Mouse (Mus musculus): ENCODE data around the gene Abca7. TPM values are rescaled to one million over a fixed set of nuclear protein-coding genes. Genes with fewer than 3 reads are reported as not detected.

The Abca7 gene
- polyA plus RNA-seq, 1 experiment from 2014 or later: 3.7 TPM

DNA sequence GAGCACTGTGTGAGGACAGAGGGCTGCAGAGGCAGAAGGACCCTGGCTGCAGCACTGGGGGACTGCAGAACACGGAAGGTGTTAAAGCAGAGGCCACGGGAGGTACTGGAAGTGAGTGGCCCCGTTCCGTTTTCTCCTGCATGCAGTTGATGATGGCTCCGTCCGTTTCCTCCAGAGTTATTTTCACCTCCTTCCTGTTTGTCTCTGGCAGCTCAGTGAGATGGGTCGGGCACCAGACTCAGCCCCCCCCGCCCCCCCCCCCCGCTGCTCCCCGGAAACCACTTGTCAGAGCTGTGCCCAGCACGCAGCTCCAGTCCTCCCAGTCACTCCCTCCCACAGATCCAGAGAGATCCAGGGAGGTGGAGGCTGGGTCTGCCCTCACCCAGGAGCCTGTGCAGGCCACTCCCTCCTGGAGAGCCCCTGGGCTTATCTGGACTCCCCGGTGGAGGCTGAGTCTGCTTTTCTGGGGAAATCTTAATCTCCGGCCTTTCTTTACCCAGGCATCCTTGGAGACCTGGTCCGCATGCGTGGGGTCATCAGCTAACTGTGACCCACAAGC, 22.5 kb downstream of the Abca7 start:
- ATAC-seq (replicated peaks): no peak
- no peaks in the 10 kb centered on the region for H3K9me3 ChIP-seq
- H3K9ac ChIP-seq (replicated peaks): no peak overlapping the region
- no peaks in the 10 kb centered on the region for H3K4me1 ChIP-seq
- WGBS: 8% methylated on average over 14 of the region's 15 CpGs
- H3K27me3 ChIP-seq: peaks cover 48% of the 10 kb centered on the region
- H3K36me3 ChIP-seq: no peaks in the 10 kb centered on the region
- H3K27ac ChIP-seq (replicated peaks): no peak overlapping the region
- H3K4me3 ChIP-seq: no peak overlapping the region
- H3K4me2 ChIP-seq (replicated peaks): no peak overlapping the region

DNA sequence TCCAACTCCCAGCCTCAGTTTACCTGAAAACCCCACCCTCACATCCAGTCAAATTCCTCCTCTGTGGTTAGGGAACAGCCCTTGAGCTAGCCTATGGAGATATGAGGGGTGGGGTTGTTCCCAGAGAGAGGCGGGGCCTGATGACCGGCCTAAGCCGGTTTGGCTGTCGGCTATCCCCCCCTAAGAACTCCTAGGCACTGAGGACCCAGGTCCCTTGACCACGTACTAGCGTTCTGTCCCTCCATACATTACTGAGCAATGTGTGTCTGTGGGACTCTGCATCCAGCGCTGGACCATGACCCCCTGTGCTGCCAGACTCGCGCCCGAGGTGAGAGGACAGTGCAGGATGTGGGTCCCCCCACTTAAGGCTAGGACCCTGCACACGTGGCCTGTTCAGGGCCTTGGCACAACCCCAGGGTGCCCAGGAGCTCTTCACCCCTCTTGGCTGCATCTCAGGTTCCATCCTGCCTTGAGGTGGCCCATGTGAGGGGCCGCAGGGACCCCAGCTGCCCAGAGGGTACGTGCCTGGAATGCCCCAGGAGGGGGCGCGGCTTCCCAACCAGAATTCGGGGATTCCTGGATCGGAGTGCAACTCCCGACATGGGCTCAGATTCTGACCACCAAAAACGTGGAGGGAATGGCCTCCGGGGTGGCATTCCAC, 23.3 kb downstream of the Abca7 start:
- Histone ChIP-seq H3K9ac (replicated peaks) (0 out of 2 replicates have a peak overlapping the region, but pooled peaks have one; percentile 15), H3K4me3 (no peak overlapping the region), H3K27ac (replicated peaks) (no peak overlapping the region), H3K27me3 (peaks cover 41% of the 10 kb centered on the region), H3K4me1 (no peaks in the 10 kb centered on the region), H3K36me3 (no peaks in the 10 kb centered on the region), H3K9me3 (no peaks in the 10 kb centered on the region), H3K4me2 (replicated peaks) (0 out of 2 replicates have a peak overlapping the region, but pooled peaks have one; percentile 5)
- ATAC-seq (replicated peaks): 0 out of 2 replicates have a peak, but pooled peaks have one; percentile 26
- 6% methylated on average over 20 of the region's 20 CpGs for WGBS

DNA sequence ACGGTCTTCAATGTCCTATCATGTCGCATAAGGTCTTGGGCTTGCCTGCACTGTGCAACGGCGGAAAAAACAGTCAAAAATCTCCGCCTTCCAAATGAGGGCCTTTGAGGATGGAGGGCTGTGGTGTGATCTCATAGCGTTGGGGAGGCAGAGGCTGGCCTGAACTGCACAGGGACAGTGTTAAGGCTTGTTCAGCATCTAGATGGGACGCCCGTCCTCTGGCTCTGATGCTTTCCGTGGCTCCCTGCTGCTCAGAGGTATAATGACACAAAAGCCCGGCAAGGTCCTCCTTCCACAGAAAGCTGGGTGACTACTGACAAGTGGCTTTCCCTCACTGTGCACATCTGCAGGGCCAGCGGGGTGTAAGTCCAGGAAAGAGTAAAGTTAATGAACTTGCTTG, 23.9 kb downstream of the Abca7 start:
- no peaks in the 10 kb centered on the region for H3K9me3 ChIP-seq
- no peak overlapping the region for H3K9ac ChIP-seq (replicated peaks)
- 19% methylated on average over 11 of the region's 11 CpGs for WGBS
- no peaks in the 10 kb centered on the region for H3K4me1 ChIP-seq
- ATAC-seq (replicated peaks): no peak
- H3K4me2 ChIP-seq (replicated peaks): no peak overlapping the region
- no peaks in the 10 kb centered on the region for H3K36me3 ChIP-seq
- H3K27me3 ChIP-seq: peaks cover 35% of the 10 kb centered on the region; the same call in 1 of the 2 replicates
- H3K27ac ChIP-seq (replicated peaks): no peak overlapping the region
- H3K4me3 ChIP-seq: no peak overlapping the region

DNA sequence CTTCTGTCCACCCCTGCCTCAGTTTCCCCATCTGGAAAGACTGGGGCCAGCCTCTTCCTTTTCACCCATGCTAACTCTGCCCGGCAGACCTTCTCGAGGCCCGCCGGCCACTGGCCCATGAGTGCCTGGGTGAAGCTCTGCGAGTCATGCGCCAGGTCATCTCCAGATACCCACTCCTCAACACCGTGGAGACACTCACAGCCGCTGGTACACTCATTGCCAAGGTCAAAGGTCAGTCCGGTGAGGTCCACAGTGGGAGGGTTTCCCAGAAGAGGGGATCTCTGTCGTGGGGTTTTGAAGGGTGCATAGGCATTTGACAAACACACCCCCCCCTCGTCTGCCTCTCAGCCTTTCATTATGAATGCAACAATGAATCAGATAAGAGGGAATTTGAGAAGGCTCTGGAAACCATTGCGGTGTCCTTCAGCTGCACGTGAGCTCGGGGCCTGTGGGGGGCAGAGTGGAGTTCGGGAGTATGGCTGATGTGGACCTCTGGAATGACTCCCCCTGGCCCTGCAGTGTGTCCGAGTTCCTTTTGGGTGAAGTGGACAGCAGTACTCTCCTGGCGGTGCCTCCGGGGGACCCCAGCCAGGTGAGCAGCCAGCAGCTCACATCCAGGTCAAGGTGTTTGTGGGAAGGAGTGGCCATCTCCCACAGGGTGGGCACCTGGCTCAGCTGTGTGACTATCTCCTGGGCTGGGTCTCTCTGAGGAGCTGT, 24.5 kb downstream of the Abca7 start:
- ATAC-seq (replicated peaks): no peak
- no peak overlapping the region for H3K4me3 ChIP-seq
- H3K9me3 ChIP-seq: no peaks in the 10 kb centered on the region
- 81% methylated on average over 18 of the region's 18 CpGs for WGBS
- H3K27me3 ChIP-seq: peaks cover 30% of the 10 kb centered on the region; the same call in 1 of the 2 replicates
- H3K9ac ChIP-seq (replicated peaks): no peak overlapping the region
- no peaks in the 10 kb centered on the region for H3K36me3 ChIP-seq
- H3K27ac ChIP-seq (replicated peaks): no peak overlapping the region
- H3K4me2 ChIP-seq (replicated peaks): no peak overlapping the region
- no peaks in the 10 kb centered on the region for H3K4me1 ChIP-seq

DNA sequence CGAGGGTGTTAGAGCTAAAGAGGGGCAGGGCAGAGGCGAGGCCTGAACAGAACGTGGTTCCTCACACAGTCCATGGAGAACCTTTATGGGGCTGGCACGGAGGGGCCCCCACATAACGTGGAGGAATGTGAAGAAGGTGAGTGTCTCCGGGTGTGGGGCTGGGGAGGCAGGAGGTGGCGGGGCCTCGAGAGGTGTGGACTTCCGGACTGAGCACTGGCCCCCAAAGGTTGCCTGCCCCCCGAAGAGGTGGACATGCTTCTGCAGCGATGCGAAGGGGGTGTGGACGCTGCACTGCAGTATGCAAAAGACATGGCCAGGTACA, 25.0 kb downstream of the Abca7 start:
- peaks cover 26% of the 10 kb centered on the region; the same call in 1 of the 2 replicates for H3K27me3 ChIP-seq
- H3K36me3 ChIP-seq: no peaks in the 10 kb centered on the region
- H3K9ac ChIP-seq (replicated peaks): no peak overlapping the region
- 95% methylated on average over 13 of the region's 13 CpGs for WGBS
- H3K4me2 ChIP-seq (replicated peaks): no peak overlapping the region
- H3K4me3 ChIP-seq: no peak overlapping the region
- no peaks in the 10 kb centered on the region for H3K9me3 ChIP-seq
- no peak overlapping the region for H3K27ac ChIP-seq (replicated peaks)
- no peaks in the 10 kb centered on the region for H3K4me1 ChIP-seq
- ATAC-seq (replicated peaks): no peak

- Histone ChIP-seq H3K9ac (replicated peaks) (no peak overlapping the region), H3K36me3 (no peaks in the 10 kb centered on the region), H3K27ac (replicated peaks) (no peak overlapping the region), H3K27me3 (peaks cover 23% of the 10 kb centered on the region; the same call in 1 of the 2 replicates), H3K4me1 (no peaks in the 10 kb centered on the region), H3K9me3 (no peaks in the 10 kb centered on the region), H3K4me2 (replicated peaks) (no peak overlapping the region), H3K4me3 (no peak overlapping the region)
- WGBS: 85% methylated on average over 12 of the region's 12 CpGs
- ATAC-seq (replicated peaks): no peak
Observed at GRCm38 (mm10) chr10:80022164-80022563, 25.9 kb downstream of the Abca7 start.

GRCm38 (mm10) chr10:80022806-80023205, 26.5 kb downstream of the Abca7 start:
- H3K4me2 ChIP-seq (replicated peaks): no peak overlapping the region
- WGBS: 91% methylated on average over 8 of the region's 8 CpGs
- no peaks in the 10 kb centered on the region for H3K4me1 ChIP-seq
- H3K9ac ChIP-seq (replicated peaks): no peak overlapping the region
- H3K27me3 ChIP-seq: peaks cover 18% of the 10 kb centered on the region; the same call in 1 of the 2 replicates
- no peak overlapping the region for H3K27ac ChIP-seq (replicated peaks)
- no peak for ATAC-seq (replicated peaks)
- no peak overlapping the region for H3K4me3 ChIP-seq
- no peaks in the 10 kb centered on the region for H3K9me3 ChIP-seq
- H3K36me3 ChIP-seq: no peaks in the 10 kb centered on the region

GRCm38 (mm10) chr10:80023758-80024157, 27.5 kb downstream of the Abca7 start:
- WGBS: 86% methylated on average over 5 of the region's 5 CpGs
- Histone ChIP-seq H3K27ac (replicated peaks) (no peak overlapping the region), H3K36me3 (no peaks in the 10 kb centered on the region), H3K4me2 (replicated peaks) (no peak overlapping the region), H3K9ac (replicated peaks) (no peak overlapping the region), H3K9me3 (no peaks in the 10 kb centered on the region), H3K27me3 (peaks cover 15% of the 10 kb centered on the region; the same call in 1 of the 2 replicates), H3K4me1 (no peaks in the 10 kb centered on the region), H3K4me3 (no peak overlapping the region)
- no peak for ATAC-seq (replicated peaks)

DNA sequence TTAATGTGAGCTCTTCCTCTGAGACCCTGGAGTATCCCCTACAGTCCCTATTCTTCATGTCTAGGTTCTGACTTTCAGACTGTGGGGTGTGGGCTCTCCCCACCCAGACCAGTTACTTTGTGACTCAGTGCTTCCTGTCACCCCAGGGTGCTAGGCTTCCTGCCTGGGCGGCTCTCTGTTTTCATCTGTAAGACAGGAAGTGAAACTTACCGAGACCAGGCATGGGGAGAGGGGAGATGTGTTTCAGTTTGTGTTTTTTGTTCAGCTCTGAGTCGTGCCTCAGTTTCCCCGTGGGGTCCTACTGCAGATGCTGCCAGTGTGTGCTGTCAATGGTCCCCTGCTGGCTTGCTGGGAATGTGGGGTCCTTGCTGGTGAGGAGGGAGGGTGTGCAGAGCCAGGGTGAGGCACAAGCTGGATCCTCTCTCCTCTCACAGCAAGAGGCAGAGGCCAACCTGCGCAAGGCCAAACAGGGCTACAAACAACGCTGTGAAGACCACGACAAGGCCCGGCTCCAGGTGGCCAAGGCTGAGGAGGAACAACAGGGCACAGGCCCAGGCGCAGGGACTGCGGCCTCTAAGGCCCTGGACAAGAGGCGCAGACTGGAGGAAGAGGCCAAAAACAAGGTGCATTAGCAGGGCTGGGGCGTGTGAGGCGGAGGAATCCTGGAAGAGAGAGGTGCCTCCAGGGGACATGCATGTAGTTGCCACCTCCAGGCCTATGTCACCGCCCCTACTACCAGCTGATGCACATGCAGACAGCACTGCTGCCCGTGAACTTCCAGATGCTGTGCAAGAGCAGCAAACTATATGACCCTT, 28.1 kb downstream of the Abca7 start:
- Histone ChIP-seq H3K4me3 (no peak overlapping the region), H3K9ac (replicated peaks) (no peak overlapping the region), H3K27me3 (peaks cover 9% of the 10 kb centered on the region; the same call in 1 of the 2 replicates), H3K27ac (replicated peaks) (no peak overlapping the region), H3K36me3 (no peaks in the 10 kb centered on the region), H3K4me1 (no peaks in the 10 kb centered on the region), H3K9me3 (no peaks in the 10 kb centered on the region), H3K4me2 (replicated peaks) (no peak overlapping the region)
- 79% methylated on average over 15 of the region's 15 CpGs for WGBS
- ATAC-seq (replicated peaks): no peak

- no peak overlapping the region for H3K27ac ChIP-seq (replicated peaks)
- no peak overlapping the region for H3K4me3 ChIP-seq
- no peaks in the 10 kb centered on the region for H3K4me1 ChIP-seq
- no peaks in the 10 kb centered on the region for H3K9me3 ChIP-seq
- no peak overlapping the region for H3K4me2 ChIP-seq (replicated peaks)
- ATAC-seq (replicated peaks): no peak
- H3K9ac ChIP-seq (replicated peaks): no peak overlapping the region
- 54% methylated on average over 4 of the region's 4 CpGs for WGBS
- no peaks in the 10 kb centered on the region for H3K36me3 ChIP-seq
- peaks cover 3% of the 10 kb centered on the region; the same call in 1 of the 2 replicates for H3K27me3 ChIP-seq
Observed at GRCm38 (mm10) chr10:80025044-80025347, 28.7 kb downstream of the Abca7 start.

- Histone ChIP-seq H3K27ac (replicated peaks) (no peak overlapping the region), H3K4me2 (replicated peaks) (no peak overlapping the region), H3K4me3 (no peak overlapping the region), H3K9me3 (no peaks in the 10 kb centered on the region), H3K27me3 (no peaks in the 10 kb centered on the region), H3K36me3 (no peaks in the 10 kb centered on the region), H3K9ac (replicated peaks) (no peak overlapping the region), H3K4me1 (no peaks in the 10 kb centered on the region)
- WGBS: 79% methylated on average over 10 of the region's 10 CpGs
- no peak for ATAC-seq (replicated peaks)
Observed at GRCm38 (mm10) chr10:80025463-80025862, 29.2 kb downstream of the Abca7 start.

DNA sequence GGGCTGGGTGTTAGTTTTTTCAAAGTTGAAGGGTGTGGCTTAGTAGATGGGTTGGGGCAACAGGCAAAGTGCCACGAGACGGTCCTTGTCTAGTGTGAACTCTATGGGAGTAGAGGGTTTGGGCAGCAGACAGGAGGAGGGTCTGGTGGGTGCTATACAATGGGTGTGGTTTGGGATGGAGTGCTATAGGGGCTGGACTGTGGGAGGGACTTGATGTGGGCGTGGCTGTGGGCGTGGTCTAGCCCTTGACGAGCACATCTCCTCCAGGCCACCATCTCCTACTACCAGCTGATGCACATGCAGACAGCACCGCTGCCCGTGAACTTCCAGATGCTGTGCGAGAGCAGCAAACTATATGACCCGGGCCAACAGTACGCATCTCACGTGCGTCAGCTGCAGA, 29.6 kb downstream of the Abca7 start:
- Histone ChIP-seq H3K4me2 (replicated peaks) (no peak overlapping the region), H3K27me3 (no peaks in the 10 kb centered on the region), H3K27ac (replicated peaks) (no peak overlapping the region), H3K9ac (replicated peaks) (no peak overlapping the region), H3K36me3 (no peaks in the 10 kb centered on the region), H3K9me3 (no peaks in the 10 kb centered on the region), H3K4me1 (no peaks in the 10 kb centered on the region), H3K4me3 (no peak overlapping the region)
- no peak for ATAC-seq (replicated peaks)
- WGBS: 64% methylated on average over 12 of the region's 12 CpGs

All from forebrain, embryonic 15.5 days (tissue).